Mouse (Mus musculus) frontal cortex, postnatal 25 days (tissue): Measurements from ENCODE around the gene Sh3pxd2a.

ENCODE experiments used
- DNase-seq, 2 experiments: peaks; one replicate each; pipeline ENCODE4 v3.0.0; 2022; ENCODE audit warnings: low spot score in 2 of 2

The Sh3pxd2a gene

DNA sequence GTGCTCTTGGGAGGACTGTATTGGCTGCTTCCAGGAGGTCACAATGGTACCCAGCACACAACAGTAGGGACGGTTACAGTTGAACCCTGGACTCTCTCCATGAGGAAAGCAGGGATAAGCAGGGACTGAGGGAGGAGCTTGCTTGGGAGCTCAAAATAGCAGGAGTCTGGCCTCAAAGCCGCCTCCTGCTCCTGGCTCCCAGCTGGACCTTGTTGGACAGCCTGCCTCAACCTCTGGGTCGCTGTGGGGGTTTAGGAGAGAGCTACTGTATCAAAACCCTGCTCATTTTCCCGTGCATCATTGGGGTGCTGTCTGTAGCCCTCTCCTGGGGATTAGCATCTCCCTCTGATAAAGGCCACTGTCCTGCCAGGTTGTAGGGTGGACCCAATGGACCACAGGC is 184.8 kb downstream of the Sh3pxd2a start:
- DNase-seq, result no peak

DNA sequence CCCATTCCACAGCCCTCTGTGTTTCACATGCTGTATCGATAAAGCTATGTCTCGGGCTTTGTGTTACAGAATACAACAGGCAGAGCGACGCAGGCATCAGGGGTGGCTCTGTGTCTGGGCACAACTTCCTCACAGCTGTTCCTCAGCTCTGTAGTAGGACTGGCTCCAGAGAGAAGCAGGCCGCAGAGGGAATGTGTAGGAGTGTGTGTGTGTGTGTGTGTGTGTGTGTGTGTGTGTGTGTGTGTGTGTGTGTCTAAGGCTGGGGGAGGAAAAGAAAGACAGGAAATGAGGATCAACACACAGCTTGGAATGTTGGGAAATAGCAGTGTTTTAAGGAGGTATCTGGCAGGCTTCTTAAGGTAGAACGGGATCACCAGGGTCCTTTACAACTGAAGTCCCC is 187.5 kb downstream of the Sh3pxd2a start:
- peak in 1 of 2 experiments; percentile 60 for DNase-seq

GRCm38 (mm10) chr19:47270520-47270919 is 193.7 kb downstream of the Sh3pxd2a start:
- DNase-seq, result no peak

DNA sequence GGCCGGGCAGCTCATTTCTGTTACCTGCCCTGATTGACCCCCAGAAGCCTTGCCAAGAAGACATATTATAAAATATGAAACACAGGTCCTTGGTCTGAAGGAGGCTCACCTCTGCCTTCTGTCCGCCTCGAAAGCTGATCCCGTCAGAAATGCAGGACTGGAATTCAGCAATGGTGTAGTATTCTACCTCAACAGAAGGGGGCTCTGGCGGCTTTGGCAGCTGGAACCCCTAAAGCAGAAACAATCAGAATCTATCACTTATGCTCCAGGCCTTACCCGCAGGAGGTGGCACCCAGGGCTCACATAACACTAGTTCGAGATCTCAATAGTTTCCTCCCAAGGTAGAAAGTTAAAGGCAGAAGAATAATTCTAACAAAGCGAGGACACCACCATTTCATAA is 194.5 kb downstream of the Sh3pxd2a start:
- DNase-seq, result no peak

DNA sequence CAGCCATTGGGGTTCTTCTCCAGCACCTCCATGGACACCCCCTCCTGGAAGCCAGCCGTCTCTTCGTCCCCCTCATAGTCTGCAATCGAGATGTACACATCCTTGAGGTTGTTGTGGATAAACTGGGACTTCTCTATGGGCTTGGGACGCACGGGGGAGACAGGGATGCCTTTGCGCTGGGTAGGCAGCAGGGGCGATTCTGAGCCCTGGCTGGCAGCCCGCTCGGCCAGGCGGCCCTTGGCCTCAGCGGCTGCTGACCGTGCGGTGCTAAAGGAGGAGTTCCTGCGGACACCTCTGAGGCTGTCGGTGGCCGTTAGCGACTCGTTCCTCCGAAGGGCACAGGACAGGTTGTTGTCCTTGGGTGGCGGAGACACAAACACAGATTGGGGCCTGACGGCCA is 197.1 kb downstream of the Sh3pxd2a start:
- no peak for DNase-seq

DNA sequence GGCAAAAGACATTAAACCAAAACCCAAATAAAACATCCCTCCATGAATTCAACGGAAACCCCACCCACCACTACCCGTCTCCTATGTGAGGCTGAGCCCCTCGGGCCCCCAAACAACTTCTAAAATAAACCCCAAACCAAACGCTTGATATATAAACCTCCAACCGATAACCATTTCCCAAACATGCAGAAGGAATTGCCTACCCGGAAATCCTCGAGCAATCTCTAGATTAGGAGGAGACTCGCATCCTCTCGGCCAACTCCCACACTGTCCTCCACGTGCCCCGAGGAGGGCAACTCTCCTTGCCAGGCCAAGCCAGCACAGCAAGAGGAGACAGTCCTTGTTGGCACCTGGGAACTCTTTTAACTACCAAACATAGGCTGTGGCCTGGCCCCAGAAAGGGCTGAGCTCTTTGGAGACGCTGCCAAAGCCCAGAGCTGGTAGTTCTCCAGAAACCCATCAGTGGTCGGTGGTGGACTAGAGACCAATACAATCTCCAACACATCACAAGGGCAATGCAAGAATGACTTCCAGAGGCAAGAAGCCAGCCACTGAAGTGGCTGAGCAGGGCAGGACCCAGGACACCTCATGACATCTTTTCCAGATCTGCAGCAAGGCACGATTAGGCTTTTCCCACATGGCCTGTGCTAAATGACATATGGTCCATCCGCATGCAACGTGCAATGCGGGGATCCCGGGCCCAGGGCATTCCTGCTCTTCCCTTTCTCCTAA is 198.0 kb downstream of the Sh3pxd2a start:
- DNase-seq, result no peak

- peak; percentile 57 to 72 for DNase-seq
Observed at GRCm38 (mm10) chr19:47264322-47265092, 199.7 kb downstream of the Sh3pxd2a start.

DNA sequence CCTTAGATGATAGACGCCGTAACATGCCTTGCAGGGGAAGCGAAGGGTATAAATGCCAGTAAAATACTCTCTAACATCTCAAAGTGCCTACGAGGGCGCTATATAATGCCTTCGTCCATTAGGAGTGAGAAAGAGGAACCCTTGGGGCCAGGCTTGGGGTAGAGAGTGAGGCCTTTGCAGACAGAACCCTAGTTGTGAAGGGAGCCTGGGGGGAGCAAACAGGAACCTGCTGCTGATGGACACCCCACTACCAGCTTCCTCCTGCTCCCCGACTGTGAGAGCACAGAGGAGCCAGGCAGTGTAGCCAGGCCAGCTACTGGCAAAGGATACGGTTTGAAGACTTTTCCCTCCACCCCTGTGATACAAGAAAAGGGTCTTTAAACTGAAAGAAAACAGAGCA is 200.6 kb downstream of the Sh3pxd2a start:
- DNase-seq, result no peak

GRCm38 (mm10) chr19:47261196-47261595 is 203.0 kb downstream of the Sh3pxd2a start:
- no peak for DNase-seq

DNA sequence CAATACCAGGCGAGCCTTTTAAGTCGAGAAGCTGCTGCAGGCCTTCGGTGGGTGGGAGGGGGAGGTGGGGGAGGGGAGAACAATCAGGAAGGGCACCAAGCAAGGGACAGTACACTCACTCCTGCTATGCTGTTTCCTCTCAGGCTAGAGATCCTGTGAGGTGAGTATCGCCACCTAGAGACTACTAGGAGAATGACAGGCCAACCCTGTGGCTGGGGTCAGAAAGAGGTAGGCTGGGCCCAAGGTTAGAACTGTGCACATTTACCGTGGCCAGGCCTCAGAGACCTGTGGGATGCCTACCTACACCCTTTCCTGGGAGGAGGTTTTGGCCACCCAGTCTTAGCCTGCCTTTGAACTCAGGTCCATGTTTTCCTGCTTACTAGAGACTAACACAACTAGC is 204.6 kb downstream of the Sh3pxd2a start:
- DNase-seq, result no peak

DNA sequence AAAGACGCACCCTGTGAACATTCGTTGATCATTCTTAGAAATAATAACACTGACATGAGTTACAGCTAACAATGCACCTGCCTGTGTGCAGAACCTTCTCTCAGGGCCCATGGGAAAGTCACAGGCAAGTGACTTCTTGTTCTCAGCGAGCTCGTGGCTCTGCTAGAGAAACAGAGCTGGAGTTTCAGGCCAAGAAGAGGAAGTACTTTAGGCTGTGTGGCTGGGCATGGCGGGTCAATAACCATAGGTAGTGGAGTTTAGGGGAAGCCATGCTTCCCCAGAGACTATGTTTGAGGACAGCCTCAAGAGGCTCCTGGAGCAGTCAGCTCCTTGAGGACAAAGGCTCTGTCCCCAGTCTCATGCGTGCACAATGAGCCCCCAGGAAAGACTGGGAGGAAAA is 208.3 kb downstream of the Sh3pxd2a start:
- DNase-seq, result no peak

- DNase-seq, result no peak
Observed at GRCm38 (mm10) chr19:47255036-47255435, 209.2 kb downstream of the Sh3pxd2a start.

DNA sequence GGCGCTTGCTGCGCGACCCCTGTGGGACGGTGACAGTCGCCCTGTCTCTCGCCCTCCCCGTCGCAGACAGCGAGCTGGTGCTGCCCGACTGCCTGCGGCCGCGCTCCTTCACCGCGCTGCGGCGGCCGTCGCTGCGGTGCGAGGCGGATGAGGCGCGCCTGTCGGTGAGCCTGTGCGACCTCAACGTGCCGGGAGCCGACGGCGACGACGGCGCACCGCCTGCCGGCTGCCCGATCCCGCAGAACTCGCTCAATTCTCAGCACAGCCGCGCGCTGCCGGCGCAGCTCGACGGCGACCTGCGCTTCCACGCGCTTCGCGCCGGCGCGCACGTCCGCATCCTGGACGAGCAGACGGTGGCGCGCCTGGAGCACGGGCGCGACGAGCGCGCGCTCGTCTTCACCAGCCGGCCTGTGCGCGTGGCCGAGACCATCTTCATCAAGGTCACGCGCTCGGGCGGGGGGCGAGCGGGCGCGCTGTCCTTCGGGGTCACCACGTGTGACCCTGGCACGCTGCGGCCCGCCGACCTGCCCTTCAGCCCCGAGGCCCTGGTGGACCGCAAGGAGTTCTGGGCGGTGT is 211.1 kb downstream of the Sh3pxd2a start:
- DNase-seq, result no peak

GRCm38 (mm10) chr19:47250931-47251330 is 213.3 kb downstream of the Sh3pxd2a start:
- no peak for DNase-seq

DNA sequence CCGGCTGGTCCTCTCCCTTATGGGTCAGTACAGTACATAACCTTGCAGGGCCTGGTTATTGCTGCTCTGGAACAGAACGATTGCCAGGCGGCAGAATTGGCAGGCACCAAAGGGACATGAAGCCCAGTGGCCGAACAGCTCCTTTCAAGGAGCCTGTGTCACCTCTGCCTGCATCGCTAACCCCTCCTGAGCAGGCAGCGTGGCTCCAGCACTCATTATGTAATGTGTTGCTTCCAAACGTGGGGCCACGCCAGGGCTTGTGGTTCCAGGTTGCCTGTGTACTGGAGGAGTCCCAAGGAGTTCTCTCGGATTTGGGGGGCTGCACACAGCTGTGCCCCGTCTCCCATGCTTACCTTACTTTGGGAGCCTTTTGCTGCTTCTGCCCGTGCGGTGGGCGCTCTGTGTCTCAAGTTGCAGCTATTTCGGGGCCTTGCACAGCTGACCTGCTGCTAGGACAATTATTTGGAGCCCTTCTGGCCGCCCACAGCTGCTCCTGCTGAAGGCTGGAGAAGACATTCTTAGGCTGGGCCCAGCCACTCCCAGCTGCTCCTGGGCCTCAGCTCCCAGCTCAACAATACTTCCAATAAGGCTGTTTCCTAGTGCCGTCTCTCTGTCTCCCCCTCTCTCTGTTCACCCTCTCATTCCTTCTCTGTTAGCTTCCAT is 215.2 kb downstream of the Sh3pxd2a start:
- DNase-seq, result no peak

GRCm38 (mm10) chr19:47248296-47248695 is 215.9 kb downstream of the Sh3pxd2a start:
- no peak for DNase-seq

DNA sequence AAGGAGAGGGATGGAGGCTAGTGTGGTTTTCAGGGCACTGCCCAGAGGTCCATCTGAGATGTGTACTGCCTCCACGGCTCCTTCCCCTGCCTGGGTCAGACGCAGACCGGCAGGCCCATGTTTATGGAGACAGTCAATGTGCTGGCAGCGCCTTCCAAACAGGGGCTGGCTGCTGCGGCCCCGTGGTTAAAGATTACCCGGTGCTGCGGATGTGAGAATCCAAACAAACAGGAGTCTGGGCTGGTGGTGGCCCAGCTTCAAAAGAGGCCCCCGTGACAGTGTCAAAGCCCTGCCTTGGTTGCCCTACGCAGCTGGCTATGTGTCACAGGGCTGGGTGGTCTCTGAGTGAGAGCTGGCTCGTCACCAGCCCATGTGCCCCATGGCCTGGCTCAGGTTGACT is 216.4 kb downstream of the Sh3pxd2a start:
- no peak for DNase-seq

DNA sequence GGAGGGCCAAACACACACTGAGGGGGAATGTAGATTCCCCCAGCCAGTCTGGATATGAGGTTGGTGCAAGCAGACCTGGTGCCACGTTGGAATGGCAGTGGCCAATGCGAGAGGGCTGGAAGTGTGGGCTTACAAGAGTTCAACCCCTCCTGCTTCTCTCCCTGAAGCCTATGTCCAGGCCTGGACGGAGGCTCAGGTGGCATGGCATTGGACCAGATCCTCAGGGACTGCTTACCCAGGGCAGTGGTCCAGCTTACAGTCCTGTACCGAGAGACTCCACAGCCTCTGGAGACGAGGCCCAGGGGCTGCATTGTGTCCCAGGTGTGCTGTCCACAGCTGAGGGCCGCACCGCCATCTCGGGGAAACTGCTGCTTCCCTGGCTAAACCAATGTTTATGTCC is 218.7 kb downstream of the Sh3pxd2a start:
- no peak for DNase-seq

- DNase-seq, result no peak
Observed at GRCm38 (mm10) chr19:47242227-47242626, 222.0 kb downstream of the Sh3pxd2a start.

GRCm38 (mm10) chr19:47240957-47241356 is 223.2 kb downstream of the Sh3pxd2a start:
- DNase-seq, result no peak

DNA sequence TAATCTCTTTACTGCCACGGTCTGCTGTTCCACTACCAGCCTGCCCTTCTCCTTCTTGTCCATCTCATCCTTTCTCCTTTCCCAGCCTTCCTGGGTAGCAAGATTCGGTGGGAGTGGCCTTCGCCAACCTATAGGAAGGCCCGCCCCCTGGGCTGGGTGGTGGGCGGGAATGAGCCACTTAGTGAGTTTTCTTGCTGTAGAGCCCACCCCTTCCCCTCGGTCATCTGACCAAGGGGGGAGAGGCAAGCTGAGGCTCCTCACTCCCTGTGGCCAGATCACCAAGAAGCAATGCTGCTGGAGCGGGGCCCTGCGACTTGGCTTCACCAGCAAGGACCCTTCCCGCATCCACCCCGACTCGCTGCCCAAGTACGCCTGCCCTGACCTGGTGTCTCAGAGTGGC is 224.1 kb downstream of the Sh3pxd2a start:
- DNase-seq, result no peak

DNA sequence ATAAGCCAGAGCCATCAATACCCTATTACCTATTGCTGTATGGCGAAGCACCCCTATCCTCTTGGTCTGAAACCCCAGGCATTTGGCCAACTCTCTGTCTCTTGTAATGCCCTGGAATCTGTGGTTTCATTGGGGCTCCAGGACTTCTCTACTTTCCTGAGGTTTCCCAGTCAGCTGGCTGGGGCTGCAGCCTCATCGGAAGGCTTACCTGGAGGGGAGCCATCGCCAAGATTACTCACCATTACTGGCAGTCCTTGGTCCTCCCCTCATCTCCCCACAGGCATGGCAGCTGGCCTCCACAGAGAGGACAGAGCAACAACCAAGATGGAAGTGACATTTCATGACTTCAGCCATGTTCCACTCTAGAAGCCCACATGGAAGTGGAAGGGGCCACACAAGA is 231.1 kb downstream of the Sh3pxd2a start:
- DNase-seq, result no peak
